Mouse (Mus musculus) neural tube, embryonic 15.5 days (tissue): Measurements from ENCODE around the gene 4930544D05Rik. TPM values are rescaled to one million over a fixed set of nuclear protein-coding genes. Genes with fewer than 3 reads are reported as not detected.

ENCODE experiments used
- ATAC-seq: fragments of 200-750 bp; cut with Nextera tagmentation; 2 replicates; pipeline ENCODE4 v1.8.0; 2017; ENCODE audit warnings: mild to moderate bottlenecking, moderate TSS enrichment, moderate library complexity; ENCODE audit not compliant: low FRiP score
- H3K27ac ChIP-seq: fragments of 300-500 bp; sonication (generic); replicated peaks from 2 replicates; pipeline ENCODE4 v1.5.1; 2015; ENCODE audit warnings: mild to moderate bottlenecking, inconsistent platforms
- H3K27me3 ChIP-seq: fragments of 300-500 bp; sonication (generic); replicated peaks from 2 replicates; pipeline ENCODE4 v1.6.1; 2015; ENCODE audit warnings: inconsistent platforms
- H3K36me3 ChIP-seq: fragments of 300-500 bp; sonication (generic); 2 replicates; pipeline ENCODE4 v1.6.1; 2015; ENCODE audit warnings: inconsistent platforms
- H3K4me1 ChIP-seq: fragments of 300-500 bp; sonication (generic); 2 replicates; pipeline ENCODE4 v1.6.1; 2015; ENCODE audit warnings: inconsistent platforms
- H3K4me2 ChIP-seq: fragments of 300-500 bp; sonication (generic); 2 replicates; pipeline ENCODE4 v1.6.1; 2015; ENCODE audit warnings: inconsistent platforms, mild to moderate bottlenecking, moderate library complexity
- H3K4me3 ChIP-seq: fragments of 300-500 bp; sonication (generic); replicated peaks from 2 replicates; pipeline ENCODE4 v1.5.1; 2015; ENCODE audit warnings: mild to moderate bottlenecking, inconsistent platforms
- H3K9ac ChIP-seq: fragments of 300-500 bp; sonication (generic); replicated peaks from 2 replicates; pipeline ENCODE4 v1.6.1; 2015; ENCODE audit warnings: mild to moderate bottlenecking, inconsistent platforms
- H3K9me3 ChIP-seq: fragments of 300-500 bp; sonication (generic); replicated peaks from 2 replicates; pipeline ENCODE4 v1.6.1; 2016; ENCODE audit warnings: inconsistent platforms
- WGBS: fragments of 180-500 bp; shearing (Covaris S2); methylation state at CpG from one replicate; pipeline ENCODE4 v1.1.7; 2015; ENCODE audit warnings: mixed read lengths; 5-methylcytosine and 5-hydroxymethylcytosine counted together
- polyA plus RNA-seq: library from polyadenylated mRNA; unstranded; fragments of >200 nt; fragmentation: Nextera tagmentation; extraction: Ambion mirVana; gene quantifications from 2 replicates; pipeline ENCODE4 v1.2.1, GENCODE M21; 2015

The 4930544D05Rik gene
- polyA plus RNA-seq, 1 experiment from 2014 or later = not detected

- ATAC-seq = no peak
- 91% methylated on average over 12 of the region's 12 CpGs for WGBS
- peak overlapping the region; percentile 90 for H3K9ac ChIP-seq
- peak overlapping the region; percentile 97 for H3K27ac ChIP-seq
- no peaks in the 10 kb centered on the region for H3K9me3 ChIP-seq
- peaks cover 44% of the 10 kb centered on the region for H3K36me3 ChIP-seq
- peaks cover 49% of the 10 kb centered on the region for H3K4me1 ChIP-seq
- H3K27me3 ChIP-seq = no peaks in the 10 kb centered on the region
- peak overlapping the region; percentile 100 for H3K4me2 ChIP-seq
- peak overlapping the region; percentile 76 for H3K4me3 ChIP-seq
These were observed 30.0 kb downstream of the 4930544D05Rik start for GRCm38 (mm10) chr11:70645461-70646258.

- Histone ChIP-seq H3K36me3 (peaks cover 50% of the 10 kb centered on the region), H3K9me3 (no peaks in the 10 kb centered on the region), H3K27ac (peak overlapping the region; percentile 97), H3K9ac (peak overlapping the region; percentile 90), H3K4me2 (peak overlapping the region; percentile 100), H3K27me3 (no peaks in the 10 kb centered on the region), H3K4me1 (peaks cover 54% of the 10 kb centered on the region), H3K4me3 (peak overlapping the region; percentile 76)
- ATAC-seq = no peak
- 21% methylated on average over 3 of the region's 3 CpGs for WGBS
These were observed 30.6 kb downstream of the 4930544D05Rik start for GRCm38 (mm10) chr11:70646259-70646555.

GRCm38 (mm10) chr11:70646691-70647650 is 31.3 kb downstream of the 4930544D05Rik start, which contains the start of the genes Rnf167 and Slc25a11:
TSS of gene Rnf167 (plus strand) at chr11:70647235.
TSS of gene Slc25a11 (minus strand) at chr11:70647479.
- Histone ChIP-seq H3K4me1 (peaks cover 61% of the 10 kb centered on the region), H3K9me3 (no peaks in the 10 kb centered on the region), H3K27me3 (no peaks in the 10 kb centered on the region), H3K27ac (peak within 1 kb of the TSS; percentile 97), H3K4me3 (peak within 1 kb of the TSS; percentile 76), H3K36me3 (peaks cover 57% of the 10 kb centered on the region), H3K9ac (peak within 1 kb of the TSS; percentile 90), H3K4me2 (peak within 1 kb of the TSS; percentile 100)
- ATAC-seq = peak; percentile 92
- WGBS = under 1% methylated on average over 63 of the region's 63 CpGs

GRCm38 (mm10) chr11:70647716-70648420 is 32.2 kb downstream of the 4930544D05Rik start:
- Histone ChIP-seq H3K27ac (peak overlapping the region; percentile 97), H3K9me3 (no peaks in the 10 kb centered on the region), H3K4me3 (peak overlapping the region; percentile 76), H3K4me2 (peak overlapping the region; percentile 100), H3K27me3 (no peaks in the 10 kb centered on the region), H3K4me1 (peaks cover 70% of the 10 kb centered on the region), H3K9ac (peak overlapping the region; percentile 80), H3K36me3 (peaks cover 52% of the 10 kb centered on the region)
- WGBS = 5% methylated on average over 28 of the region's 28 CpGs
- 0 out of 2 replicates have a peak, but pooled peaks have one; percentile 12 for ATAC-seq

GRCm38 (mm10) chr11:70648512-70648911 is 32.9 kb downstream of the 4930544D05Rik start:
- Histone ChIP-seq H3K4me3 (peak overlapping the region; percentile 76), H3K36me3 (peaks cover 51% of the 10 kb centered on the region), H3K9me3 (no peaks in the 10 kb centered on the region), H3K4me2 (peak overlapping the region; percentile 100), H3K27me3 (no peaks in the 10 kb centered on the region), H3K9ac (peak overlapping the region; percentile 80), H3K4me1 (peaks cover 77% of the 10 kb centered on the region), H3K27ac (no peak overlapping the region)
- no peak for ATAC-seq
- 82% methylated on average over 4 of the region's 4 CpGs for WGBS

GRCm38 (mm10) chr11:70649185-70649734 is 33.6 kb downstream of the 4930544D05Rik start:
- Histone ChIP-seq H3K27ac (0 out of 2 replicates have a peak overlapping the region, but pooled peaks have one; percentile 18), H3K4me3 (no peak overlapping the region), H3K27me3 (no peaks in the 10 kb centered on the region), H3K36me3 (peaks cover 47% of the 10 kb centered on the region), H3K9ac (no peak overlapping the region), H3K9me3 (no peaks in the 10 kb centered on the region), H3K4me2 (peak overlapping the region; percentile 100), H3K4me1 (peaks cover 77% of the 10 kb centered on the region)
- ATAC-seq = no peak
- WGBS = 87% methylated on average over 8 of the region's 8 CpGs

GRCm38 (mm10) chr11:70650322-70651175 is 34.9 kb downstream of the 4930544D05Rik start:
- Histone ChIP-seq H3K27me3 (no peaks in the 10 kb centered on the region), H3K27ac (no peak overlapping the region), H3K9ac (0 out of 2 replicates have a peak overlapping the region, but pooled peaks have one; percentile 0), H3K36me3 (peaks cover 35% of the 10 kb centered on the region), H3K4me3 (no peak overlapping the region), H3K4me1 (peaks cover 72% of the 10 kb centered on the region), H3K4me2 (no peak overlapping the region), H3K9me3 (no peaks in the 10 kb centered on the region)
- no peak for ATAC-seq
- WGBS = 77% methylated on average over 12 of the region's 12 CpGs

GRCm38 (mm10) chr11:70651391-70651790 is 35.7 kb downstream of the 4930544D05Rik start:
- Histone ChIP-seq H3K9ac (no peak overlapping the region), H3K9me3 (no peaks in the 10 kb centered on the region), H3K27me3 (no peaks in the 10 kb centered on the region), H3K4me1 (peaks cover 72% of the 10 kb centered on the region), H3K4me3 (no peak overlapping the region), H3K4me2 (no peak overlapping the region), H3K27ac (no peak overlapping the region), H3K36me3 (peaks cover 35% of the 10 kb centered on the region)
- WGBS = 84% methylated on average over 2 of the region's 2 CpGs
- ATAC-seq = no peak

GRCm38 (mm10) chr11:70652029-70652883 is 36.6 kb downstream of the 4930544D05Rik start:
- Histone ChIP-seq H3K4me3 (peak overlapping the region; percentile 69), H3K27ac (no peak overlapping the region), H3K27me3 (no peaks in the 10 kb centered on the region), H3K4me2 (peak overlapping the region; percentile 91), H3K9ac (peak overlapping the region; percentile 86), H3K4me1 (peaks cover 78% of the 10 kb centered on the region), H3K9me3 (no peaks in the 10 kb centered on the region), H3K36me3 (peaks cover 35% of the 10 kb centered on the region)
- WGBS = 69% methylated on average over 12 of the region's 12 CpGs
- no peak for ATAC-seq
